Mouse (Mus musculus): ENCODE measurements around the gene Fgfr2.

DNA sequence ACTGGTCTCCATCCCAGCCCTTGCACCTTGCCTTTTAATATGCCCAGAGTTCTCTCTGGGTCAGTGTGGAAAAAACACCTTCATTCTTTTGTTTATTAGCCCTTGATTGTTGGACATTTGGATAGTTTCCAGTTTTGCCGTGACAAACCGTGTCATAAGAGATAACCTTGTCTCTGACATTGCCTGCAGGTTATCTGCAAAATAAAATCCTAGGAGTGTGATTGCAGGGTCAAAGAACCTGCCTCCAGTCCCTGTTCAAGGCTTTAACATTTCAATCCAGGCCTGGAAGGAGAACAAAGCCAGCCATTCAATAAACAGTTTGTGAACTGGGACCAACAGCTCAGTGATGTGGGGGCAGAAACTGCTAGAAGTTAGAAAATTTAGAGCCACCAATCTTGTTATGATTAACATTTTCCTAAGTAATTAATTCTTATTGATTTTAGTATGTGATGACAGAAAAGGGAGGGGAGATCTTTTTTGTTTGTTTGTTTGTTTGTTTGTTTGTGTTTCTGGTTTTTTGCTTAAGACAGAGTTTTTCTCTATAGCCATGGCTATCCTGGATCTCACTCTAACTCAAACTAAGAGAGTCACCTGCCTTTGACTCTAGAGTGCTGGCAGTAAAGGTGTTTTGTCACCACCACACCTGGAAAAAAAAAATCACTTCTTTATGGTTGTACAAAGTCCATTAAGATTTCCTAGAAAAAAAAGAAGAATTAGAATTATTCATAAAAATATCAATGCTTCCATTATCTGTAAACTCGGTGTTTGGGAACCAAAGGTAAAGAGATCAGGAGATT is 537.3 kb downstream of the Fgfr2 start:
- TF ChIP-seq POLR2A (IDR thresholded peaks at IDR 0.05; ENCODE audit: control insufficient read depth, low read depth, low read length) (no peak), CTCF (IDR thresholded peaks at IDR 0.05; ENCODE audit: control insufficient read depth, insufficient read depth, insufficient replicate concordance, low read depth, low read length) (no peak)
